Mouse (Mus musculus) spleen, adult 2 months (tissue): Measurements from ENCODE around the gene Apex1.

ENCODE experiments used
- CTCF ChIP-seq: fragments of 200-500 bp; IDR thresholded peaks from 2 replicates; pipeline ENCODE4 v1.5.1; 2011; ENCODE audit warnings: mild to moderate bottlenecking, inconsistent platforms; ENCODE audit not compliant: insufficient read depth, insufficient read length, insufficient replicate concordance; ENCODE audit errors: extremely low read depth
- POLR2A ChIP-seq: fragments of 200-500 bp; IDR thresholded peaks from 2 replicates; pipeline ENCODE4 v1.6.1; 2011; ENCODE audit warnings: low read depth, low read length, inconsistent platforms

GRCm38 (mm10) chr14:50938940-50939339 lies 14.2 kb downstream of the Apex1 start:
- TF ChIP-seq CTCF: no peak
- TF ChIP-seq POLR2A: no peak
